Comparison of ENCODE assay signal across 7 mouse cellular contexts in the genomic region with DNA sequence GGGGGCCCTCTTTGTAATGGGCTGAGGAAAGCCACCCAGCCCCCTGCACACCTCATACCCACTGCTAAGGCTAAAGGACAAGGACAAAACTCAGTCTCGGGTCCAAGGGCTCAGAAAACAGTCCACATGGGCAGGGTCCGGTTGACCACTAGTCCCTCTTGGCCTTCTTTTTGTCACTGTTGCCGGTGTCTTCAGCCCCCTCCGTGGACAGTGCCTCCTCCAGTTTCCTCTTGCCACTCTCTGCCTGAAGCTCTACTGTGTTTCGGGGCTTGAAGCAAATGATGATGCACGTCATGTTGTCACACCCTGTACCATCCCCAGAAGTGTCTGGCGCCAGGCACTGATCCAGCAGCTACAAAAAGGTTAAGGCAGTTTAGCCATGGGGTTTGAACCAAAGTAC. TPM values are rescaled to one million over a fixed set of nuclear protein-coding genes. Genes with fewer than 3 reads are reported as not detected.
A peak's percentile ranks its signal among the peaks of the same experiment; 100 is the strongest.
DNase-seq lines count a peak whose midpoint lies in the region; ATAC-seq lines count a peak whose summit lies in the region.

No protein-coding gene starts in this region.

- H3K4me3 ChIP-seq in lung, embryonic 15.5 days: peak overlapping the region; percentile 80
- H3K4me3 ChIP-seq in forebrain, embryonic 14.5 days (ENCODE audit: low read depth, low read length): peak overlapping the region; percentile 86; the same call in 1 of the 2 replicates
- H3K4me3 ChIP-seq in limb, embryonic 12.5 days (replicated peaks): peak overlapping the region; percentile 84
- peak overlapping the region; percentile 94 for H3K4me3 ChIP-seq in stomach, embryonic 14.5 days (ENCODE audit: low read depth, low read length)

- 82% methylated on average over 7 of the region's 7 CpGs for WGBS in lung, embryonic 15.5 days
- 85% methylated on average over 7 of the region's 7 CpGs for WGBS in forebrain, embryonic 14.5 days
- WGBS in limb, embryonic 12.5 days: 88% methylated on average over 7 of the region's 7 CpGs
- 89% methylated on average over 7 of the region's 7 CpGs for WGBS in stomach, embryonic 14.5 days

- no peak for DNase-seq in lung, postnatal 4 days
- no peak for DNase-seq in forebrain, embryonic 14.5 days (ENCODE audit: low spot score)
- no peak for DNase-seq in embryo, embryonic 10.5 days (ENCODE audit: low spot score)
- DNase-seq in frontal cortex, postnatal 10 days (ENCODE audit: low spot score in 2 of 2): no peak

- peaks cover 22% of the 10 kb centered on the region for H3K4me1 ChIP-seq in lung, embryonic 15.5 days
- peaks cover 15% of the 10 kb centered on the region for H3K4me1 ChIP-seq in forebrain, embryonic 14.5 days (ENCODE audit: control insufficient read depth, insufficient read depth, low read length)
- peaks cover 17% of the 10 kb centered on the region for H3K4me1 ChIP-seq in limb, embryonic 12.5 days (replicated peaks)
- H3K4me1 ChIP-seq in stomach, embryonic 14.5 days (ENCODE audit: control insufficient read depth, insufficient read depth, low read length): peaks cover 12% of the 10 kb centered on the region; the same call in 1 of the 2 replicates

- H3K9ac ChIP-seq in lung, embryonic 15.5 days: 0 out of 2 replicates have a peak overlapping the region, but pooled peaks have one; percentile 82
- peak overlapping the region; percentile 52; the same call in 1 of the 2 replicates for H3K9ac ChIP-seq in forebrain, embryonic 14.5 days (ENCODE audit: low read length)
- peak overlapping the region; percentile 56; the same call in 1 of the 2 replicates for H3K9ac ChIP-seq in limb, embryonic 12.5 days (replicated peaks)
- 0 out of 2 replicates have a peak overlapping the region, but pooled peaks have one; percentile 6 for H3K9ac ChIP-seq in stomach, embryonic 14.5 days (replicated peaks; ENCODE audit: low read depth, low read length)

- peaks cover 76% of the 10 kb centered on the region for H3K36me3 ChIP-seq in lung, embryonic 15.5 days
- H3K36me3 ChIP-seq in forebrain, embryonic 14.5 days (ENCODE audit: control insufficient read depth, insufficient read depth, low read length): peaks cover 83% of the 10 kb centered on the region
- peaks cover 79% of the 10 kb centered on the region for H3K36me3 ChIP-seq in limb, embryonic 12.5 days
- peaks cover 59% of the 10 kb centered on the region for H3K36me3 ChIP-seq in stomach, embryonic 14.5 days (ENCODE audit: control insufficient read depth, insufficient read depth, low read length)

- H3K4me2 ChIP-seq in lung, embryonic 15.5 days: peak overlapping the region; percentile 74
- peak overlapping the region; percentile 70 for H3K4me2 ChIP-seq in forebrain, embryonic 14.5 days (ENCODE audit: low read length)
- peak overlapping the region; percentile 84 for H3K4me2 ChIP-seq in limb, embryonic 12.5 days
- peak overlapping the region; percentile 59 for H3K4me2 ChIP-seq in stomach, embryonic 14.5 days (replicated peaks; ENCODE audit: low read depth, low read length)

- H3K27ac ChIP-seq in lung, embryonic 15.5 days: peak overlapping the region; percentile 83
- peak overlapping the region; percentile 82; the same call in 1 of the 2 replicates for H3K27ac ChIP-seq in forebrain, embryonic 14.5 days (ENCODE audit: low read depth, low read length)
- no peak overlapping the region for H3K27ac ChIP-seq in limb, embryonic 12.5 days
- peak overlapping the region; percentile 84 for H3K27ac ChIP-seq in stomach, embryonic 14.5 days (ENCODE audit: low read length)

- H3K27me3 ChIP-seq in lung, embryonic 15.5 days: no peaks in the 10 kb centered on the region
- H3K27me3 ChIP-seq in forebrain, embryonic 14.5 days (replicated peaks; ENCODE audit: control insufficient read depth, insufficient read depth, low read length): no peaks in the 10 kb centered on the region
- H3K27me3 ChIP-seq in limb, embryonic 12.5 days: no peaks in the 10 kb centered on the region
- no peaks in the 10 kb centered on the region for H3K27me3 ChIP-seq in stomach, embryonic 14.5 days (ENCODE audit: control insufficient read depth, insufficient read depth, low read length)

- no peak for ATAC-seq in lung, embryonic 15.5 days (ENCODE audit: borderline replicate concordance, extremely low read depth, low FRiP score, low TSS enrichment)
- no peak for ATAC-seq in forebrain, embryonic 14.5 days
- ATAC-seq in limb, embryonic 12.5 days (ENCODE audit: insufficient number of reproducible peaks, insufficient read depth, low FRiP score, low TSS enrichment, low read depth): 0 out of 2 replicates have a peak, but pooled peaks have one; percentile 7
- no peak for ATAC-seq in stomach, embryonic 14.5 days (ENCODE audit: insufficient number of reproducible peaks, insufficient read depth, low FRiP score, low read depth)

- H3K9me3 ChIP-seq in lung, embryonic 15.5 days: 0 out of 2 replicates have a peak, but pooled peaks cover 3% of the 10 kb centered on the region
- 0 out of 2 replicates have a peak, but pooled peaks cover 3% of the 10 kb centered on the region for H3K9me3 ChIP-seq in forebrain, embryonic 14.5 days (replicated peaks; ENCODE audit: control insufficient read depth, low read length)
- H3K9me3 ChIP-seq in limb, embryonic 12.5 days: peaks cover 5% of the 10 kb centered on the region
- peaks cover 5% of the 10 kb centered on the region for H3K9me3 ChIP-seq in stomach, embryonic 14.5 days (ENCODE audit: control insufficient read depth, low read depth, low read length)

RNA-seq across cellular contexts. Expression of gene Zfp513, which starts 0.8 kb away (rescaled TPM):
- polyA plus RNA-seq in lung, embryonic 15.5 days (2015; fragmentation: Nextera tagmentation; extraction: Ambion mirVana): 8.8 and 9.5 TPM in 2 replicates
- polyA plus RNA-seq in forebrain, embryonic 14.5 days (2014; fragmentation: Nextera tagmentation; extraction: Ambion mirVana): 7.2 and 8.7 TPM in 2 replicates
- polyA plus RNA-seq in limb, embryonic 12.5 days (2016; fragmentation: Nextera tagmentation; extraction: Ambion mirVana): 16.7 and 19.3 TPM in 2 replicates
- polyA plus RNA-seq in stomach, embryonic 14.5 days (2014; fragmentation: Nextera tagmentation; extraction: Ambion mirVana): 5.1 and 5.6 TPM in 2 replicates

RNA-seq across cellular contexts. Expression of gene Eif2b4, which starts 9.7 kb away (rescaled TPM):
- polyA plus RNA-seq in lung, embryonic 15.5 days (2015; fragmentation: Nextera tagmentation; extraction: Ambion mirVana): 61.2 and 64.3 TPM in 2 replicates
- polyA plus RNA-seq in forebrain, embryonic 14.5 days (2014; fragmentation: Nextera tagmentation; extraction: Ambion mirVana): 84.5 and 87.3 TPM in 2 replicates
- polyA plus RNA-seq in limb, embryonic 12.5 days (2016; fragmentation: Nextera tagmentation; extraction: Ambion mirVana): 69.3 and 76.1 TPM in 2 replicates
- polyA plus RNA-seq in stomach, embryonic 14.5 days (2014; fragmentation: Nextera tagmentation; extraction: Ambion mirVana): 52.5 and 60.2 TPM in 2 replicates

RNA-seq across cellular contexts. Expression of gene Snx17, which starts 9.9 kb away (rescaled TPM):
- polyA plus RNA-seq in lung, embryonic 15.5 days (2015; fragmentation: Nextera tagmentation; extraction: Ambion mirVana): 146 and 147 TPM in 2 replicates
- 135 and 142 TPM in 2 replicates for polyA plus RNA-seq in forebrain, embryonic 14.5 days (2014; fragmentation: Nextera tagmentation; extraction: Ambion mirVana)
- polyA plus RNA-seq in limb, embryonic 12.5 days (2016; fragmentation: Nextera tagmentation; extraction: Ambion mirVana): 149 and 153 TPM in 2 replicates
- polyA plus RNA-seq in stomach, embryonic 14.5 days (2014; fragmentation: Nextera tagmentation; extraction: Ambion mirVana): 123 and 125 TPM in 2 replicates

RNA-seq across cellular contexts. Expression of gene Ppm1g, which starts 17.6 kb away (rescaled TPM):
- 141 and 144 TPM in 2 replicates for polyA plus RNA-seq in lung, embryonic 15.5 days (2015; fragmentation: Nextera tagmentation; extraction: Ambion mirVana)
- 133 and 143 TPM in 2 replicates for polyA plus RNA-seq in forebrain, embryonic 14.5 days (2014; fragmentation: Nextera tagmentation; extraction: Ambion mirVana)
- polyA plus RNA-seq in limb, embryonic 12.5 days (2016; fragmentation: Nextera tagmentation; extraction: Ambion mirVana): 146 and 153 TPM in 2 replicates
- polyA plus RNA-seq in stomach, embryonic 14.5 days (2014; fragmentation: Nextera tagmentation; extraction: Ambion mirVana): 108 and 112 TPM in 2 replicates

RNA-seq across cellular contexts. Expression of gene Gtf3c2, which starts 23.0 kb away (rescaled TPM):
- polyA plus RNA-seq in lung, embryonic 15.5 days (2015; fragmentation: Nextera tagmentation; extraction: Ambion mirVana): 68.4 and 69.3 TPM in 2 replicates
- polyA plus RNA-seq in forebrain, embryonic 14.5 days (2014; fragmentation: Nextera tagmentation; extraction: Ambion mirVana): 45.7 and 47.5 TPM in 2 replicates
- 101 and 108 TPM in 2 replicates for polyA plus RNA-seq in limb, embryonic 12.5 days (2016; fragmentation: Nextera tagmentation; extraction: Ambion mirVana)
- 63.2 and 77.7 TPM in 2 replicates for polyA plus RNA-seq in stomach, embryonic 14.5 days (2014; fragmentation: Nextera tagmentation; extraction: Ambion mirVana)

Comparison
In these comparisons a context has a peak if more than half of its experiments do, and no peak if none do; other contexts are left out.
1. H3K9ac ChIP-seq: peak in every context shown above with its lines; median percentile 82 in lung, embryonic 15.5 days; 56 in limb, embryonic 12.5 days; 52 in forebrain, embryonic 14.5 days; 6 in stomach, embryonic 14.5 days.